Mouse (Mus musculus) cerebellum, adult 8-10 months (tissue): ENCODE data around the gene Ankrd9.

Experiments used
- DNase-seq: peaks from one replicate; pipeline ENCODE4 v3.0.0; 2022

Gene Ankrd9

DNA sequence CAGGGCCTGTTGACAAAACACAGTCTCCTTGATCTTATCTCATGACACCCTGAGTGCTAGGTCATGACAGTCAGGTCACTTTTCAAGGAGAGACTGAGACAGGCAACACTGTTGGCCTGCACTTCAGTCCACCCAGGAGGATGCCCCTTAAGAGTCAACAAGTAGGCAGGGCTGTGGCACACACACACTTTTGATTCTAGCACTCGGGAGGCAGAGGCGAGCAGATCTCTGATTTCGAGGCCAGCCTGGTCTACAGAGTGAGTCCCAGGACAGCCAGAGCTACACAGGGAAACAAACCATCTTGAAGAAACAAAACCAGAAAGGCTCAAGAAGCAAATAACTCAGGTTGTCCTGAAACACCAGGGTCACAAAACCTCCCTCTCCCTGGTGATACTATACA is 10.6 kb upstream of the Ankrd9 start:
- no peak for DNase-seq

DNA sequence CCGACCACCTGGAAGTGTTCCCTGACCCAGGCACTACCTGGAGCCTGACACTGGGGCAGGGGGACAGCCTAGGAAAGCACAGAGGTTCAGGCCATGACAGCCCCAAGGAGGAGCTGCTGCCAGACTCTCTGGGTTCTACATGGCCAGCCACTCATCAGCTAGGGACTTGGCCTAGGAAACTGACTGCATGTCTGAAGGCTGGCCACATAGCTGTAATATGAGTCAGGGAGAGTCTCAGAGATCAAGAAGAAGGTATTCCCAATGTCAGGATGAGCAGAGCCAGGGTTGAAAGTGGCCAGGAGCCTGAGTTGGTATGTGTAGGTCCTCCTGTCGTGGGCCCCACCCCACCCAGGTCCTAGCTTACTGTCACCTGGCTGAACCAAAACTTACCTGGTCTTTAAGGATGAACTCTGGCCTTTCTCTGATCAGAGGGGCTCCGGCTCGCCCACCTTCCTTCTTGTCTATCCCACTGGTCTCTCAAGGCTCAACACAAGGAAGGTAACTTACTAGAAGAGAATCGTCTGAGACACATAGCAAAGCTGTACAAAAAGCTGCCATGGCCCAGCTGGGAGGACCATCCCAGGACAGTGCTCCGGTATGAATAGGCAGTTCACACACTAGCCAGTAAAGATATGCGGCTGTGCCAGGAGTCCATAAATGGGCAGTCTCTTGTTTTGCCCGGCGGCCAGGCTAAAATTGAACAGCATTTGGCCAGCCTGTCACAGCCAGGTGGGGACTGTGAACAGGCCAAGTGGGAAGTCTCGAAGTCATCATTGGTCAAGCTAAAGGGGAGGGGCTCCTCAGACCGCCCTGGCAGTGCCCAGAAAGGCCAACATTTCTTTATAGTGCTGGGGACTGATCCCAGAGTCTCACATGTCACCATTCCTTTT is 7.9 kb upstream of the Ankrd9 start:
- no peak for DNase-seq

DNA sequence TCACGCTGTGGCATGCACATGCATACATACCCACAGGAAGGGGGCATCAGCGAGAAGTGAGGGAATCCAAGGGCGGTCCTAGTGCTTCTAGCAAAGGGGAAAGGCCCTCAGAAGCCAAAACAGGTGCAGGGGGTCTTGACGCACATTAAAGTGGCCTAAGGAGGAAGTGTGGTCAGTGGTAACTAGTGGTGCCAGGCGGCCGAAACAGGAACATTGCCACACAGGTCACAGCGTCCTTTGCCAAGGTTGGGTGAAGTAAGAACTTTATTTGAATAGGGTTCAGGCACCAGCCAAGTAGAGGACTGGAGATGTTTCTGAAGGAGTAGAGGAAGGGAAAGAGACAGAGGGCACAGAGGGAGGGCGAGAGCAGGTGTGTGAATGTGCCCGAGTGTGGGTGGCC is 6.3 kb upstream of the Ankrd9 start:
- DNase-seq, result no peak

DNA sequence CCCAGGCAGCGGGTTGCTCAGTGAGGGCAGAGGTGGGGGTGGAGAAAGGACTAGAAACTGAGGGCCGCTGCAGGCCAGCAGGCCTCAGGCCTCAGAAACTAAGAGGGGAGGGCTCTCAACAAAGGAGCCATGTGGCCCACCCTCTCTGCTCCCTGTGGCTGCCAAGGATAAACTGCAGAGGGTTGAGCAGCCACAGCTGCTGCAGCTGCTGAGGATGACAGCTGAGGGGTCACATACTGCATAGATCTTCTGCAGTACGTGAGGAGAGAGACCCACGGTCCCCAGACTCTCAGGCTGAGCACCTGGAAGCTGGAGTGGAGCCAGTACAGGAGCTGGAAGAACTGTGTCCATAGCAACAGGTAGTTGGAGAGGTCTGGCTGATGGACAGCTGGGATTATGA is 5.8 kb upstream of the Ankrd9 start:
- no peak for DNase-seq

DNA sequence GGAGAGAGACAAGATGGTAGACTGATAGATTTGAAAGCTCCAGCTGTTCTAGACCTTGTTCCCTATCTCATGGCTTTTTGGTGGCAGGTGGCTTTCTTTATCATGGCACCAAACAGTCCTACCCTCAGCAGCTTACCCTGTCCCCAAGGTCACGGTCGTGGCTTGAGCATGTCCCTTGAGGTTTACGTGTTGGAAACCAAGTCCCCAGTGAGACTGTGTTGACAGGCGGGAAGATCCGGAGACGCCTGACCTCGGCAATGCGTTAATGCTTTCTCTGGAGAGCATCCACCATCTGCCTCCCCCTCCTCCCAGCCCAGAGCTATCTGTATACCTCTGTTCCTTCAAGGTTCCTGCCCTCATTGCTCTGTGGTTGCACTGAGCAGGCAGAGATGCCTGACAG is 4.9 kb upstream of the Ankrd9 start:
- DNase-seq, result no peak

DNA sequence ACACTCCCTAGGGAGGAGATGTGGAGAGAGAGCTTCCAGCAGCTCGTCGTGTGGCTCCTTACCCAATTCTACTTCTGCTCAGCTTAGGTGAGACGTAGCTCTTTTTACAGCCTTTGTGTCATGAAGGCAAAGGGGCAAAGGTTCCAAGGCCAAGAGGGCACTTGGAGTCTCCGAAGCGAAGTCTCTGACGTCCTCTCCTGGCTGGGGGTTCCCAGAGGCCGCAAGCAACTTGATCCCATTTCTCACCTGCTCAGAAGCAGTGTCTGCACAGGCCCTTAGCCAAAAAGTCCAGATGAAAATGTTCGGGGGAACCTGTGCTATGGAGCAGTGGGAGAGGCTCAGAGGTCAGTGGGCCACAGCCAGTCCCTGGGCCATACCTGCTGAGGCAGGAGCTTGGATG is 4.2 kb upstream of the Ankrd9 start:
- DNase-seq, result no peak

DNA sequence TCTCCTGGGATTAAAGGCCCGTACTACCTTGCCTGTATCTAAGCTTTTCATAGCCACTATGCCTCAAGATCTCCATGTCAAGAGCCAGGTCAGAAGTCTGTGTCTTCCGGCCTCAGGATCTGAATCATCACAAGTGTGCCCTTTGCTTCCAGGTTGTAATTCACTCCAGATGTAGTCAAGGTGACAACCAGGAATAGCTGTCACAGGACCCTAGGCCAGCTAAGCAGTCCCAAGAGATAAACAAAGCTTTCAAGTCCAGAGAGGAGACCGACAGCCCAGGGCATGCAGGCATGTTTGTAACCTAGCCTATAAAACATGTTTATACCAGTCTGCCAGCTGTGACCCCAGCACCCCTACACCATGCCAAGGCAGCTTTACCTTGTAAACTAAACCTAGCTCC is 2.9 kb upstream of the Ankrd9 start:
- DNase-seq, result no peak

DNA sequence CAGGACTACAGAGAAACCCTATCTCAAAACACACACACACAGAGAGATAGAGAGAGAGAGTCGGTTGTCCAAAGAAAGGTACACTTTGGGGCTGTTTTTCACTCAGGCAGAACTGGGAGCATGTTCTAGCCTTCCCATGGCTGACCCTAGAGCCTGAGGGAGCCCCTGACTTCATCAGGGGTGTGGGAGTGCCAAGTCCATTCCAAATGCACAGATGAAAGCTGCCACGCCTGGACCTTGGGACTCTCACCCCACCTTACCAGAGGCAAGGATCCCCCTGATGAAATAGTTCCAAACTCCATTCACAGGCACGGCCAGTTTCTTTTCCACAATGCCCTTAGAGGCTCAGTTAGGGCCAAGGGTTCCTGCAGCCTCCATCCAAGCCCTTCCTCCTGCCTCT is 968 bp upstream of the Ankrd9 start:
- DNase-seq, result no peak

DNA sequence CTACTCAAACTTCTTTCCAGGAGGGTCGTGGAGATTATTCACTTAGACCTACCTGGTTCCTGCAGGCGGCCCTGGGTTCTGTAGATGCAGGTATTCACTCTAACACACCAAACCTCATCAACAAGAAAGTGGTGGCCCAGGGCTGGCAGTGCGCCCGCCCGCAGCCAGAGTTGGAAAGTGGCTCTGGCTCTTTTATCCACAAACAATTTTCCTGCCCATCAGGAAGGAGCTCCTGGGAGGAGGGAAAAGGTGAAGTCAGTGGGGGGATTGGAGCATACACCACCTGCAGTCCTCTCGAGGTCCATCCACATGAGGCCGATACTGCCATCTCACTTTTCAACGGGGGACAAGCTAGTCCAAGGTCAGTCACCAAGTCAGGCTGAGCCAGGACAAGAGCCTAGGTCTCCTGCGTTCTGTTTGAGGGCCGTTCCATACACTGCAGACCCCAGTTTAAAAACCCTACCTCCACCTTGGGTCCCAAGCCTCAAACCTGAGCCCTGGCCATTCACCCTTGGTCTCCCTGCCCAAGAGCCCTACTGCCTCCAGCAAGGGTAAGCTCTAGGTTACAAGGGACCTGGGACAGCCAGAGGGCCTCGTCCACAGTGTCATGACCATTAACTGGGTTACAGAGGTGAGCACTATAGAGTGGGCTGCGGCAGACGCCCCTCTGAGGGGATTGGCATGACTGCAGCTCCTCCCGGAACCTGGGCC is 789 bp downstream of the Ankrd9 start:
- DNase-seq, result peak; percentile 61

DNA sequence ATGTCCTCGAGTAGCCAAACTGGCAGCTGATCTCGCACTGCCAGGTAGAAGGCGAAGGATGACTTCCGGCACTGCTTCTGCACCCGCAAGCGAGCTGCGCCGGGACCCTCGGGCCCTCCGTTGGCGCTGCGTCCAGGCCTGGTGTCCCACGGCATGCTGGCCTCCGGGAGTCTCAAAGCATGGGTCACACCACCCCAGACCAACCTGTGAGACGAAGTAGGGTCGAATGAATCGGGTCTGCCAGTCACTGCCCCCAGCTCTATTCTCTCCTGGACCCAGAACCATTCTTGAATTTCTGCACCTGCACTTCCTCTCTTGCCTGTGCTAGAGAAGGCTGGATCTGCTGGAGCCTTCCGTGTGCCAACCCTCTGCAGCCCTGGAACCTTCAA is 1.5 kb downstream of the Ankrd9 start:
- peak; percentile 34 for DNase-seq

DNA sequence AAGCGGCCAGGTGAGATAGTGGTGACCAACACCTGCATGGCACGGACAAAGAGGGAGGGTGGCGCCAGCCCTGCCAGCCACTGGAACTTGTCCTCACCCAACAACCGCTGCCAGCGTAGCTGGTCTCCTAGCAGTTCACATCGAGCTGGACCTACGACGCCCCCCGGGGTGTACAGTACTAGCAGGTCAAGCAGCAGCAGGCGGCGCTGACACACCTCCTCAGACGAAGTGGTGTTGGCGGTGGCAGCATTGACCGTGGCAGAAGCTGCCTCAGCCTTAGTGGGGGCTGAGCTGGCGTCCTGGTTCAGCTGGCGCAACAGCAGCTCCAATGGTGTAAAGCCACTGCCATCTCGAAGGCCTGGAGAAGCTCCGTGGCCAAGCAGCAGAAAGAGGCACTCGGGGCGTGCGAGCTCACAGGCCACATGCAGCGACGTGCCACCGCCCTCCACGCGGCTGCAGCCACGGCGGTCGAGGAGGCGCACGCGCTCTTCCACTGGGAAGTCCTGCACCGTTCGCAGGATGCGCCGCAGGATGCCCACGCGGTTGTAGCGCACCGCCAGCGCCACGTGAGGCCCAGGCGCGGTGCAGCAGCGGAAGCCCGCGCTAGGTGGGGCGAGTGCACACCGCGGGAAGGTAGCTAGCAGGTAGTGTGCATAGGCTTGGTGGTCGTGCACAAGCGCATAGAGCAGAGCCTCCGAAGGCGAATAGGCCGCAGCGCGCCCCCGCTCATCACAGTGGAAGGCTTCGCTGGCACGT is 2.1 kb downstream of the Ankrd9 start:
- DNase-seq, result no peak

DNA sequence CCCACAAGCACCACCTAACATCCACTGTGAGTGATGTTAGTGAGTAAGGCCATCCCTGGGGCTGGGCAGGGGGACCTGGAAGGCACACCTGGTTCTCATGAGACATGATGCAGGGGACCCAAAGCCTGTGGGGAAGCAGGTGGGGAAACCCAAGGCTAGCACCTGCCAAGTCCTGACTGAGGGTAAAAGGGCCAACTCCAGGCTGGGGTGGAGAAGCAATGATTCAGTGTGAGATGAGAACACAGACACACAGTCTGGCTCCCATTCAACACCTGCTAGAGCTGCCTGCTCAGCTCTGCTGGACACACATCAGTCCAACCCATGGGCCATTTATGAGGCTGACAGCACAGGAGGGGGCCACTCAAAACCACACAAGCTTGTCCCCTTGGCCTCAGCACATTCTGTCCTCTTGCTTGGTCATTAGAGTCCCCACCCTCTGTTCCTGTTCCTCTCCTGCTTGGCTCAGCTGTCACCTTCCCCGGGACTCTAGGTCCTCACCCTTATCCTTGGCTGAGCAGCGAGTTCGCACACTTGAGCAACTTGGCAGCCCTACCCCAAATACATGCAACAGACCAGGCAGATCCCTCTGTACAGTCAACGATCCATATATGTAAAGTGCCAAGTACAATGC is 2.9 kb downstream of the Ankrd9 start:
- peak; percentile 39 for DNase-seq

DNA sequence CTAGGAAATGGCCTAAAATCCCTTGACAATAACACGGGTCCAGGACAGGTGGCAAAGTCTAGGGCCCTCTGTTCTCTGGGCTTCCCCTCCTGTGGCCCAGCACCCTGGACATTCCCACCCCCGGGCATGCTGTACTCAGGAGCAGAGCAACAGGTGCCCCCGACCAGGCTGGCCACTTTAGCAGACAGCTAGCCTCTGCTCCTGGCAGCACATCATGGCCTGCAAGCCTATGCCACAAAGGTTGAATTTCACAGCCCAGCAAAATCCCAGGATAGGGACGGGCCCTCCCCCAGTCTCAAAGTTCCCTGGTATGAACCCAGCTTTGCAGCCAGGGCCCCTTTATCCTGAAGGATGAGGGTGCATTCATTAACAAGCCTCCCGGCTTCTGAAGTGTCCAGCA is 3.5 kb downstream of the Ankrd9 start:
- no peak for DNase-seq

DNA sequence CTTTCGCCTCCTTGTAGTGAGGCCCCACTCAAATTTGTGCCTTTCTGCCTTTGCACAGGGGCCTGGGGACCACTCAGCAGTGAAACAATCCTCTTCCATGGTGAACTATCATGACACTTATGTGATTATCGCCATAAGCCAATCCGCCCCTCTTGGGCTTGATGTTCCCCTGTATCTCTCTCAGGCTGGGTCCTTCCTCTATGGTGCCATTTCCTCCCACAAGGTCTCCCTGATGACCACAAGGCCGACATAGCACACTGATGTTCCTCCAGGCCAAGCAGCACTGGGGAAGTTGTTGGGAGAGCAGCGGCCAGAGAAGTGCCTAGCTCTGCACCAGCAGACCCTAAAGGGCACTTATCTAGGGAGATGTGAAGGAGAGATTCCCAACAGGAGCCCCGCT is 4.1 kb downstream of the Ankrd9 start:
- no peak for DNase-seq

DNA sequence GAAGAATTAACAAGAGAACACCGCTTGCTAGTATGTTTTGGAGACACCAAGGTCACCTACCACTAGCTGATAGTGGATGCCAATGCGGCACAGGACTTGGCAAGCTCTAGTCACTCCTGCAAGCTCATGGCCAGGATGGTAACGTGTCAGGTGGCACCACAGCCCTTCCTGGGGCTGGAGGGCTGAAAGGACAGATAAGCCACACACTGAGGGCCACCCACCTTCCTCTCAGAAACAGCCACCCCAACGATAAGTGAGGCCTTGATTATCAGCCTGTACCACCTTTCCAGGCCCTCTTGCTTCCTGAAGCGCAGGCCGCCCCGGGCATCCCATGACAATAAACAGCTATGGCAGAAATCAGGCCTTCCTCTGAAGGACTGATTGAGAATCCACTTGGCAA is 4.5 kb downstream of the Ankrd9 start:
- DNase-seq, result no peak

DNA sequence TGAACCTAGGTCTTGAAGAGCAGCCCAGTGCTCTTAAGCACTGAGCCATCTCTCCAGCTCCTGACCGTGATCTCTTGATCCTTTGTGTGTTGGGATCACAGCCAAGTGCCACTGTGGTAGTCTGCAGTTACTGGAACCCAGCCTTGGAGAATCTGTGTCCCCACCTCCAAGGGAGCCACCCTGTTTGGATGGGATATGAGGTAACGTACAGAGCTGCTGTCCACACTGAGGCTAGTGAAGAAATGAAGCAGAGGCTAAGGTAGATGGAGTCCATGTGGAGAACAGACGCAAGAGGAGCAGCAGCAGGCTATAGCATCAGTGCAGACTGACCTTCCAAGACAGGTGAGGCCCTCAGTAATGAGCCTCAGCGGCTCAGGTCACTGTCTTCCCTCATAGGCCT is 5.0 kb downstream of the Ankrd9 start:
- no peak for DNase-seq

DNA sequence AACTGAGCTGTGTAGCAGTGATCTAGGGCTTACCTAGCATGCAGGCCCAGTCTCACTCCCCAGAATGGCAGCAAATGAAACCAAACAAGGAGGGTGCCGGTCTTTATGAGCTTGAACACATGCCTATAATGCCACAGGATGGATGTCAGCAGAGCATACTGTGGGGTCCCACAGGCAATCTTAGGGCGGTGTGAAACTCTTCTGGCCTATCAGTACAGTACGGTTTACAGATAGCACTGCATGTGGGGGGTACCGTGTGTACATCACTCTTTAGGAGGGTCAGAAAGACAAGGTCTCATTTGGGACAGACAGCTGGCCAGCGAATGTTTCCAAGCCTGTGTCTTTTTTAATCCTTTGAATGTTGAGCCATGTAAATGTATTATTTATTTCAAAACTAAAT is 6.9 kb downstream of the Ankrd9 start:
- no peak for DNase-seq

DNA sequence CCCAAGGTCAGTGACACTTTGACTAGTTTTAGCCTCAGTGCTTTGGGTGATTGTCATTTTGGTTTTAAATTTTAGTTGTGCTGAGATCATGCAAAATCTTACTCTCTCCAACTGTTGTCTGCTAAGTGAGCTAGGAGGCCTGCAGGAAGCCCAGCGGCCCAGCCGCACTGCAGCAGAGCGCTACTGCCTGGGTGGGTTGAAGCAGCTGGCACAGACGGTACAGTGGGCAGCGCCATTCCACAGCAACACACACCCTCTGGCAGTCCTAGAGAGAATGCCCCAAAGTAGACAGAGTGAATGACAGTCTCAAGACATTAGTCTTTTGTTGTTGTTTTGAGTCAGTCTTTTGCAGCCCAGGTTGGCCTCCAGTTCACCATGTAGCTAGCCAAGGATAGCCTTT is 8.4 kb downstream of the Ankrd9 start:
- DNase-seq, result no peak

DNA sequence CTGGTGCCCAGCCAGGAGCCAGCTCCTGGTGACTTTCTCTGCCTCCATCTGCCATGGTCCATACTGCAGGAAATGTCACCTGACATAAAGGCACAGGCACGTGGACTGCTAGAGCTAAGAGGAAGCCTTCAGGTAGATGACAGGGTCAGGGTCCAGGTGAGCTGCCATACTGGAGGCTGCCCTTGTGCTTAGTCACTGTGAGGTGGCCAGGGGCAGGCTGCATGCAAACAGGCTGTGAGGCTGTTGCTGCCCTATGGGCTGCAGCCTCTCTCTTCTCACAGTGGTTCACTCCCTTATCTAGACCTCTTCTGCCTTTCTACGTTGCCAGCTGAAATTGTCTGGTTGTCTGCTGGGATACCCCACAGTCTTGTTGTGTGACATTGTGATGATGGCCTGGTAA is 11.7 kb downstream of the Ankrd9 start:
- DNase-seq, result no peak

DNA sequence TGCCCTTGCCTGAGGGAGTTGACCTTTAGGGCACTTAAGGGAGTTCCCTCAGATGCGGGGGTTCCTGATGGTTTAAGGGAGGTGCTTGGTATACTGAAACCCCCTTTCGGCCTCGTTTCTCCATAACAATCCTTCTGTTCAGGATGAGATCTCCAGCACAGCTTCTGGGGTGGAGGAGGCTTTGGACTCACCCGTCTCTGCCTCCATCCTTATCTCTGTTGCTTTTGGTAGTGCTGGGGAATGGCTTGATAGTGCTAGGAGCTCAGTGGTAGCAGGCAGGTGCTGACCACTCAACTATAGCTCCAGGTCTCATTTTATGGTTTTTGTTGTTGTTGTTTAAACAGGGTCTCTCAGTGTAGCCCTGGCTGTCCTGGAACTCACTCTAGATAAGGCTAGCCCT is 12.8 kb downstream of the Ankrd9 start:
- DNase-seq, result no peak

DNA sequence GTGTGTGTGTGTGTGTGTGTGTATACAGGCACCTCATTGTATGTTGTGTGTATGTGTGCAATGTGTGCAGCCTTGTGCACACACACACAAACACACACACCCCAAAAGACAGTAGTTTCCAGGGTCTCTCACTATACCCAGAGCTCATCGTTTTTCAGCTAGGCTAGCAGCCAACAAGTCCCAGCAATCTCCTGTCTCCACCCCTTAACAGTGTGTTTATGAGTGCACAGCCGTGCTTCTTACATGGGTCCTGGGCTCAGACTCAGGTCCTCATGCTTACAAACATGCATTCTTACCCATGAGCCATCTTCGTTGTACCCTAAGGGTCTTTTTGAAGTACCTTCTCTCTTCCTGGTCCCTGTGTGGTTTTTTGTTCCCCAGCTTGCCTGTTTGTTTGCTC is 13.3 kb downstream of the Ankrd9 start:
- no peak for DNase-seq

DNA sequence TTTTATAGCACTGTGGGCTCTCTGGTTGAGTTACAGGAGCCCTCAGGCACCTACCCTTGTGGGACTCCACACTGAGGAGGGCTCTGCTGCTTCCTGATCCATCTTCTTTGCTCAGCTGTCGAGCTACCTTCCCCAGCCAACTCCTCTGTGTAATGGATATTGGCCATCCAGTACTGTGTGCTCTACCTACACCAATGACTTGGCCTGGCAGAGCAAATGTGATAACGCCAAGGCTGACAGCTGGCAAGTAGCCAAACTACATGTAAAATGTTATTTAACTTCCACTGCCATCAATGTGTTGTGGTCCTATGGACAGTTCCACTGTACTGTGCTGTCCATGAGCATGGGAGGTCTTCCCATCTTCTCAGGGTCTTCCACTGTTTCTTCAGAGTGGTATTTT is 16.9 kb downstream of the Ankrd9 start:
- no peak for DNase-seq

DNA sequence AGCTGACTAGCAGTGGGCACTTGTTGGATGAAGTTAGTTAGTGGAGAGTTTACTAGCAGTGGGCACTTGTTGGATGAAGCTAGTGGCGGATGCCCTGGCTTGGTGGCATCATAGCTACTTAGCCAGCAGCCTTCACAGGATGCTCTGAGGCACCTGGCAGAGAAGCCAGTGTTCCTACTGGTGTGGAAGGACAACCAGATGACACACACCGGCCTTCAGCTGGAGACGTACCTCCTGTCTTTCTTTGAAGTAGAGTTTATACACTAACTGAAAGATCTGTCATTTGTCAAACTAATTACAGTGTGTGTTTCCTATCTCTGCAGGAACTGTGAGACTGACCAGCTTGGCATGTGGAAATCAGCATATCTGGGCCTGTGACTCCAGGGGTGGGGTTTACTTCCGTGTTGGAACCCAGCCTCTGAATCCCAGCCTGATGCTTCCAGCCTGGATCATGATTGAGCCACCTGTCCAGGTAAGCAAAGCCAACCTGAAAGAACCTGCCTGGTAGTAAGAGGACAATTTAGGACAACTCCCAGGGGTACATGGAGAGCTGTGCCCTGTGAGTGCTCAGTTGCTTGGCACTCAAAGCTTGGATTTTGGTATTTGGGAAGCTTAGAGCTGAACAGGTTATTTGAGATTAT is 24.4 kb downstream of the Ankrd9 start:
- peak; percentile 57 for DNase-seq
